Mouse (Mus musculus) olfactory bulb, adult 2 months (tissue): ENCODE measurements around the gene Msx2.

Experiments
- CTCF ChIP-seq: fragments of 200-500 bp; IDR thresholded peaks from 2 replicates; pipeline ENCODE4 v1.5.1; 2012; ENCODE audit warnings: low read depth, mild to moderate bottlenecking, low read length, moderate library complexity; ENCODE audit not compliant: insufficient read depth
- POLR2A ChIP-seq: fragments of 200-500 bp; IDR thresholded peaks from 2 replicates; pipeline ENCODE4 v1.6.1; 2012; ENCODE audit warnings: mild to moderate bottlenecking, low read depth, low read length, moderate library complexity; ENCODE audit not compliant: insufficient read depth

DNA sequence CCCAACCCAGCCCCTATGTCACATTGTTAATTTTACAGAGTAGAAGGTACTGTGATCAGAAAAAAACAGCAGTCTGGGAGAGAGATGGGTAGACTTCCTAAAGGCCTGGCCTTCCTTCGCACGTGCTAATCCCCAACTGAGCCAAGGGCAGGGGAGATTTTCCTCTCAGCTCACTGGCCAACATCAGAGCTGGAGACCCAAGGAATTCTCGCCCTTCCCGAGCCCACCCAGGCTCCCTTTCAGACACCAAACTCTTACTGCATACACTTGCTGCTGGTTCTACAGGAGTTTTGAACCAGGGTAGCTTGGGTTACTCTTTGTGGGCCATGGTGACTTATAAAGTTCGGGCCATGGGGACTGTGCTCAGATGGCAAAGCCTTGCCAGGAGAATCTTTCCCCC lies 3.1 kb downstream of the Msx2 start:
- TF ChIP-seq POLR2A = no peak
- no peak for TF ChIP-seq CTCF
